Mouse (Mus musculus) liver, embryonic 14.5 days (tissue): ENCODE data around the gene Mlh1.

Experiments
- CTCF ChIP-seq: IDR thresholded peaks from 2 replicates; pipeline ENCODE4 v1.5.1; 2016; ENCODE audit warnings: antibody characterized with exemption, low read depth, control low read depth
- EP300 ChIP-seq: IDR thresholded peaks from 2 replicates; pipeline ENCODE4 v1.6.1; 2016; ENCODE audit warnings: antibody characterized with exemption, low read depth

- TF ChIP-seq CTCF (no peak), EP300 (no peak)
Observed at GRCm38 (mm10) chr9:111207683-111208082, 63.9 kb downstream of the Mlh1 start.
